Mouse (Mus musculus) cerebellum, postnatal 10 days (tissue): Measurements from ENCODE around the gene Rnase4.
A peak's percentile ranks its signal among the peaks of the same experiment; 100 is the strongest.

Experiments used
- DNase-seq, 2 experiments: peaks; one replicate each; pipeline ENCODE4 v3.0.0; 2021; ENCODE audit warnings: mixed read lengths in 2 of 2

The Rnase4 gene

GRCm38 (mm10) chr14:51088970-51089673 lies 1.8 kb upstream of the Rnase4 start:
- peak; percentile 97 to 98 for DNase-seq

GRCm38 (mm10) chr14:51089674-51090076 lies 1.2 kb upstream of the Rnase4 start:
- no peak for DNase-seq

DNA sequence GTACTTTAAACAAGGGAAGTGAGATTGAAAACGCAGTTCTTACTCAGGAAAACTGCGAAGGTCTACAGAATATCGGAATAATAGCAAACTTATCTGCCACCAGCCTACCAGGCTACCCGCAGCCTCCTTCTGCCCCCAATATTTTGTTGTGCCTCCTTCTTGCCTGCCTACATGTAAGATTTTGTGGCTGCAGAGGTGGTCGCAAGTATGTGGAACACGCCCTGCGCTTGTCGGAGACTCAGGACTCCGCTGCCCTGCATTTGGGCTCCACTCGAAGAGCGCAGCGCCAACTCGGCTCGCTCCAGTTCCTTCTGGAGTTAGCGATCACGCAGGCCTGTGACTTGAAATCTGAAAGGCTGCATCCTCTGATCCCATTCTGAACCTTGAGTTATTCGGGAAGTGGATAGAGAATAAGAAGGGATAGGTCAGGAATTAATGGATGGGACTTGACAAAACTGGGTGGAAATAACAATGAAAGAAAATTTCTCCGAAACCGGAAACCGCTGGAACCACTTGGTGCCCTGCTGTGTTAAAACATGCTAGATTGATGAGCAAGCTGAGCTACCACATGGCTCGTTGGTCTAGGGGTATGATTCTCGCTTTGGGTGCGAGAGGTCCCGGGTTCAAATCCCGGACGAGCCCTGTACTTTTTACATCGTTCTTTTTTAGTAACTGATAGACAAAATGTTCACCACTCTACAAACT lies 648 bp upstream of the Rnase4 start:
- DNase-seq = peak; percentile 87 to 91

GRCm38 (mm10) chr14:51092073-51092620 lies 1.3 kb downstream of the Rnase4 start:
- DNase-seq = no peak

GRCm38 (mm10) chr14:51093496-51093895 lies 2.6 kb downstream of the Rnase4 start:
- no peak for DNase-seq

GRCm38 (mm10) chr14:51094096-51094875 lies 3.4 kb downstream of the Rnase4 start:
- DNase-seq = peak in 1 of 2 experiments; percentile 28

DNA sequence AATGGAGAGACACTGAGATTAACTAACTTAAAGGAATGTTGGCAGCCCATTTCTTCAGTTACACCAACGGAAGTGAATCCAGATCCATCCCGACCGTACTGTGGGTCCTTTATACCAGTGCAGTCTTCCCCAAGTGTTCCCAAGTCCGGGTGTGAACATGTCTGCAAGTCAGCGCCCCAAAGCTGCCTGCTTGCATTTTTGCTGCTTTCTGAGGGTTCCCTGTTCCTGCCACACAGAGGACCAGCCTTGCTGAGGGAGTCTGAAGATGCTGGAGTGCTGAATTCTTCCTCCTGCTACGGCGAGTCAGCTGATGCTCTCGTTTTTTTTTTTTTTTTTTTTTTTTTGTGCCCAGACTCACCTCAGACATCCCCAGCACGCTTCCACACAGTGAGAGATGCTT lies 4.0 kb downstream of the Rnase4 start:
- no peak for DNase-seq

DNA sequence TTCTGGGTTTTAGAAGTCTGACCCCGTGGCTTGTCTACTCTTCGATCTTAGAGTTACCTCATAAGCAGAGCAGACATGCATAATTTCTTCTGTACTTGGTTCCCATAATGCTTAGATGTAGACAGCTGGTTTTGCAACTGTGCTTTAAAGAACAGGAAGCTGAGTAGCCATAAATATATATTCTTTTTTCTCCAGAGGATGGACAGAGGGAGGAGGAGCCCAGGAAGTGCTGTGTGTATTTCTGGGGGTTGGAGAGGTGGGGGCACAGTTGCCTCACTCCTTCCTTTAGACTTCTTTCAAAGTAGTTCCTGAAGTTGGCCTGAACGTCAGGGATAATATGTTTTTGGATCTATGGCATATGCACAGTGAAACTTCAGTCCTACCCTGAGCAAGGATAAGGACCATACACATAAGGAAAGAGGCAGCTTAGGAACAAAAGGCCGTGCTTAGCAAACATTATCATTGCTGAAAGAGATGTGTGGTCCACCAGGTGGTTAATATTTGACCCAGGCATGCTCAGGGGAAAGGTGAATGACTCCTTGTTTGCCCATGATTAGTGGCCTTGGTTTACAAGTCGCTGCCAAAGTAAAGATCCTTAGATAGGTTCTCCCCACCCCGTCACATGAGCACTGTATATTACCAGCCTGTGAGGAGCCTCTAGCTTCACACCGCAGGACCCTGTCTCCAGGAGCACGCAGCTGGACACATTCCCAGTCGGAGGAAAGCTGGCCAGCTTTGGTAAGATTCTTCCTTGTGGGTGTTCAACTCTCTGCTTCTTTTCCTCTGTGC lies 5.1 kb downstream of the Rnase4 start:
- peak in 1 of 2 experiments; percentile 18 for DNase-seq

GRCm38 (mm10) chr14:51098300-51098699 lies 7.4 kb downstream of the Rnase4 start:
- DNase-seq = peak; percentile 88 to 91

DNA sequence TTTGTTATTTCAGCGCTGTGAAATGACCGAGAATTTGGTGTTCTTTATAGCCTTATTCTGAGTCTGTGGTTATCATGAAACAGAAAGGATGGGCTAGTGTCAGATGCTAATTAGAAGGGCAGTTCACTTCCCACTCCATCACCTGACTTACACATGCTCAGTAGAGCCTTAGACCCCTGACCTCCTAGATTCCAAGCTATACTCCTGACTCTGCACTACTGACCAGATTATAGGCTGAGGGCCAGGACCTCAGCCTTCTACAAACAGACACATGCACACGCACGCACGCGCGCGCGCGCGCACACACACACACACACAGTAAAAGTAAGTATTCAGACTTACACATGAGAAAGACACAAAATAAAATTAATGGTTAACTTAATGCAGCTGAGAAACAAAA lies 8.0 kb downstream of the Rnase4 start:
- DNase-seq = no peak

- no peak for DNase-seq
These were observed 10.4 kb downstream of the Rnase4 start for GRCm38 (mm10) chr14:51101284-51101683.

GRCm38 (mm10) chr14:51103217-51103616 lies 12.3 kb downstream of the Rnase4 start:
- DNase-seq = peak; percentile 86 to 90

- DNase-seq = no peak
These were observed 13.5 kb downstream of the Rnase4 start for GRCm38 (mm10) chr14:51104366-51104765.

DNA sequence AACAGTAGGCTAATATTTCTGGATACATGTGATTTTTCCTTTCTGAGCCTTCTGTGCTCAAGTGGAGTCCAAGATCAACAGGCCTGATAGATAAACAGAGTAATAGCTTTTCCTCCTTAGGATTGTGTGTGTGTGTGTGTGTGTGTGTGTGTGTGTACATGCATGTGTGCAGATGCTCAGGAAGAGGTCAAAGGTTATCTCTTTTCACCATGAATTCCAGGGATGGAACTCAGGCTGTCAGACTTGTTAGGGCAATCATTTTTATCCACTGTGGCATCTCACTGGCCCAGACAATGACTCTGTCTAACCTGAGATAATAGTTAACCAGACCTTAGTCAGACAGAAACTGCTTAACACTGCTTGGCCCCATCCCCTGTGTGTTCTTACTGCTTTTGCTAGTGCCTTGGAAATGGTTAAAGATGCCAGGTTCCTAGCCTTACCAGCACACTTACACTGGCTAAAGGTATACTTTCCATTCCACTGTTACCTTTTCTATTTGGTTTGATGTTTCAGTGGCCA lies 15.6 kb downstream of the Rnase4 start:
- DNase-seq = no peak

DNA sequence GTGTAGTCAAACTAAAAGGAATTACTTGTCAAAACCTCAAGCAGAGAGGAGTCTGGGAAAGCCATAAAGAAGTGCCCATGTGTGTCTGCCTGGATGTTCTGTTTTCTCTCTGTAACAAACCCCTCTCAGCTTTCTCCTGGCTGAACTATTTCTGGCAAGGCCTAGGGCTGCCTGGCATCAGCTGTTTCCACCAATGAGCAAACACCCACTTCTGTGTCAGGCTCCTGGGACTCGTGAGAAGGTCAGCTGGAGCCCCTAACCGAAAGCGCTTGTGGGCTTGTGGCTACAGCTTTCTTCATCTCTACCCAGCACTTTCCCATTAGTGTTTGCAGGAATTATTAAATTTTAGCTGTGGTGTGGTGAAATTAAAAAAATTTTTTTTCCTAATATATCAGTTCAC lies 21.1 kb downstream of the Rnase4 start:
- no peak for DNase-seq

- DNase-seq = no peak
These were observed 22.6 kb downstream of the Rnase4 start for GRCm38 (mm10) chr14:51113476-51113875.

DNA sequence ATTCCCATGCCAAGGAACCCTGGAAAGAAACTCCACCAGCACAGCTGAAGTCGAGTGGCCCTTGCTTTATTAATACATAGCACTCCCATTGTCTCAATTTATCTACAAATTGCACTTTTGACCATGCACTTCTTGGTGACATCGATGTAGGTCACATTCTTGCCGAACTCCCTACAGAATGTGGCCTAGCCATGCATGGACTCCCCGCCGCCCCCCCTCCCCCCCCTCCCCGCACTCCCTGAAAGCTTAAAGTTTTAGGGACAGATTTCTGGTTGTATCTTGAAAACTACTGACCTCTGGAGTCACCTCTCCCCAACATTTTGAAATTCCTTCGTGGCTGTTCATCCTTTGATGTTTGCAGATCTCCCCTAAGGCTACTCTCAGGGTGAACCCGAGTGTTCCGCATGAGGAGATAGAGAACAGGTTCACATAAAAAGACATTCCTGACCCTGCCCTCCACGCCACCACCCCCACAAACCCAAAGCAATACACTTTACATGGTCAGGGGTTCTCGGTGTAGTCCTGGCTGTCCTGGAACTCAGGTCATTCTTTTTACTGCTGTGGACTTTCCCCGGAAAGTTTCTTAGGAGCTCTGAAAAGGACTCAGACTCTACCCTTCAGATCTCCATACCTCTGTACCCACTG lies 23.2 kb downstream of the Rnase4 start, which contains the start of gene Eddm3b:
Eddm3b (plus strand) TSS at position 511 of the 645 bp plus-strand sequence.
- DNase-seq = no peak

GRCm38 (mm10) chr14:51125684-51126083 lies 34.8 kb downstream of the Rnase4 start:
- no peak for DNase-seq

- no peak for DNase-seq
These were observed 36.9 kb downstream of the Rnase4 start for GRCm38 (mm10) chr14:51127648-51128258.

DNA sequence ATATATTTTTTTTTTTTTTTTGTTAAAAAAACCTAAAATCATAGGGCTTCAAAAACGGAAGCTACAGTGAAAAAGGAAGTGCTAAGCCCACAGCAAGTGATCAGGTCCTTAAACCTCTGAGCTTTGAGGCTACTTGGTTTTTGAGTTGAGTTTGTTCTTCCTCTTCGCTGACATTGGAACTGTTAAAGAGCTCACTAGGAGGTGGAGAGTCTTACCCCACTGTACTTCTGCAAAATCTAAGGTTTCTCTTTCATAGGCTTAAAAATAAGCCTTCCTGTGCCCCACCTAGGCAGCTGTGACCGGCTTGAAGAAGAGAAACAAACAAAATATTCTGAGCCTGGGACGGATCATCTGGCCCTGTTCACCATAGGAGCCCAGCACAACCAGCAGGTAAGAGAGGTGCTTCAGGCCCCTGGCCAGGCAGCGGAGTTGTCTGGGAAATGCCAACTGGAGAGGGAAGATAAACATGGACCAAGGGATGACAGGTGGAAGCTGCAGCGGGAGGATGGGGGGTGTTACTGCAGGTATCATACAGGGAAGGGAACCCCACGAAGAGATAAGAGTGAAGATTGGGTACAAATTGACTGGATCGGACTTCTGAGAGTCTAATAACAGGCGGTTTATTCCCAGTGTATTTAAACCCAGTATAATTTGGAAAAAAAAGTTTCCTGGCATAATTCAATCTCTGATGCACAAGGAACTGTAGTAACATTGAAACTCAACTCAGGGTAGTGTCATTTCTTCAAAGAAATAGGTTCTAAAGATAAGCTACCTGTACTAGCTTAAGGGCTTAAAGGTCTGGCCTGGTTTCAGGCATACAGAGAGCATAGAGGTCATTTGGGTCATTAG lies 38.1 kb downstream of the Rnase4 start:
- DNase-seq = no peak
